ENCODE assay signal across 17 mouse cellular contexts in genomic region chr3:32473184-32473583, GRCm38 (mm10). TPM values are rescaled to one million over a fixed set of nuclear protein-coding genes. Genes with fewer than 3 reads are reported as not detected.
"Had no signal": no experiment of that assay in that cellular context is flagged by ENCODE, and none has a peak within 500 bp of the region (broad histone marks: within the 10 kb centered on the region; RNA-seq: fewer than 3 reads in every experiment).

No protein-coding gene starts in this region.

- H3K9ac ChIP-seq: lung, embryonic 15.5 days; midbrain, embryonic 13.5 days; midbrain, embryonic 15.5 days; neural tube, embryonic 12.5 days; stomach, embryonic 15.5 days had no signal

- H3K27ac ChIP-seq: lung, embryonic 15.5 days; macrophage; midbrain, embryonic 13.5 days; midbrain, embryonic 15.5 days; neural tube, embryonic 12.5 days; stomach, embryonic 15.5 days; stomach, postnatal 0 days had no signal

- H3K27me3 ChIP-seq: lung, embryonic 15.5 days; midbrain, embryonic 13.5 days; midbrain, embryonic 15.5 days; neural tube, embryonic 12.5 days; stomach, embryonic 15.5 days had no signal

- H3K36me3 ChIP-seq: lung, embryonic 15.5 days; midbrain, embryonic 13.5 days; midbrain, embryonic 15.5 days; neural tube, embryonic 12.5 days; stomach, embryonic 15.5 days had no signal

- H3K9me3 ChIP-seq: lung, embryonic 15.5 days; megakaryocyte, embryonic 14.5 days; midbrain, embryonic 13.5 days; midbrain, embryonic 15.5 days; neural tube, embryonic 12.5 days; stomach, embryonic 15.5 days had no signal

- H3K4me3 ChIP-seq: lung, embryonic 15.5 days; megakaryocyte, embryonic 14.5 days; midbrain, embryonic 13.5 days; midbrain, embryonic 15.5 days; neural tube, embryonic 12.5 days; stomach, embryonic 15.5 days had no signal

- H3K4me1 ChIP-seq: megakaryocyte, embryonic 14.5 days; midbrain, embryonic 13.5 days; midbrain, embryonic 15.5 days had no signal

- H3K4me2 ChIP-seq: lung, embryonic 15.5 days; midbrain, embryonic 11.5 days; midbrain, embryonic 13.5 days; midbrain, embryonic 15.5 days; neural tube, embryonic 12.5 days; stomach, embryonic 15.5 days had no signal

- DNase-seq: lung, postnatal 14 days; lung, postnatal 36 days; right cerebral cortex, postnatal 14 days; thymus, adult 2 months; thymus, postnatal 25 days; thymus, postnatal 4 days had no signal

- ATAC-seq: lung, postnatal 0 days; midbrain, embryonic 13.5 days had no signal

RNA-seq across cellular contexts. Expression of gene Kcnmb3, which starts 18.8 kb away (rescaled TPM):
- polyA plus RNA-seq: lung, embryonic 15.5 days; macrophage; urinary bladder, adult 2 months had no signal
